Mouse (Mus musculus) stomach, embryonic 14.5 days (tissue): Measurements from ENCODE around the gene Fblim1. TPM values are rescaled to one million over a fixed set of nuclear protein-coding genes. Genes with fewer than 3 reads are reported as not detected.
A peak's percentile ranks its signal among the peaks of the same experiment; 100 is the strongest.

Experiments used
- ATAC-seq: fragments of 200-750 bp; cut with Nextera tagmentation; 2 replicates; pipeline ENCODE4 v1.8.0; 2017; ENCODE audit warnings: low read depth, moderate TSS enrichment; ENCODE audit not compliant: insufficient number of reproducible peaks, insufficient read depth, low FRiP score
- H3K27ac ChIP-seq: fragments of 300-500 bp; sonication (generic); 2 replicates; pipeline ENCODE4 v1.5.1; 2014; ENCODE audit warnings: mild to moderate bottlenecking, low read length, moderate library complexity, mixed read lengths
- H3K27me3 ChIP-seq: fragments of 300-500 bp; sonication (generic); 2 replicates; pipeline ENCODE4 v1.6.1; 2014; ENCODE audit warnings: low read length, control low read depth, mixed read lengths; ENCODE audit not compliant: control insufficient read depth, insufficient read depth
- H3K36me3 ChIP-seq: fragments of 300-500 bp; sonication (generic); 2 replicates; pipeline ENCODE4 v1.6.1; 2014; ENCODE audit warnings: mild to moderate bottlenecking, control low read depth, low read length, moderate library complexity, mixed read lengths; ENCODE audit not compliant: control insufficient read depth, insufficient read depth
- H3K4me1 ChIP-seq: fragments of 300-500 bp; sonication (generic); 2 replicates; pipeline ENCODE4 v1.6.1; 2014; ENCODE audit warnings: low read length, control low read depth, mixed read lengths; ENCODE audit not compliant: control insufficient read depth, insufficient read depth
- H3K4me2 ChIP-seq: fragments of 300-500 bp; sonication (generic); replicated peaks from 2 replicates; pipeline ENCODE4 v1.6.1; 2014; ENCODE audit warnings: low read depth, low read length, control low read depth
- H3K4me3 ChIP-seq: fragments of 300-500 bp; sonication (generic); 2 replicates; pipeline ENCODE4 v1.5.1; 2014; ENCODE audit warnings: low read depth, low read length, control low read depth
- H3K9ac ChIP-seq: fragments of 300-500 bp; sonication (generic); replicated peaks from 2 replicates; pipeline ENCODE4 v1.6.1; 2014; ENCODE audit warnings: low read depth, mild to moderate bottlenecking, control low read depth, low read length, moderate library complexity, mixed read lengths
- H3K9me3 ChIP-seq: fragments of 300-500 bp; sonication (generic); 2 replicates; pipeline ENCODE4 v1.6.1; 2016; ENCODE audit warnings: low read depth, low read length, control low read depth; ENCODE audit not compliant: control insufficient read depth
- WGBS: fragments of 180-500 bp; shearing (Covaris S2); extraction: QIAGEN DNeasy Blood & Tissue Kit; methylation state at CpG from one replicate; pipeline ENCODE4 v1.1.7; 2014; 5-methylcytosine and 5-hydroxymethylcytosine counted together
- polyA plus RNA-seq: library from polyadenylated mRNA; unstranded; fragments of >200 nt; fragmentation: Nextera tagmentation; extraction: Ambion mirVana; gene quantifications from 2 replicates; pipeline ENCODE4 v1.2.1, GENCODE M21; 2014

The Fblim1 gene
- polyA plus RNA-seq, 1 experiment from 2014 or later: 94.9 TPM

DNA sequence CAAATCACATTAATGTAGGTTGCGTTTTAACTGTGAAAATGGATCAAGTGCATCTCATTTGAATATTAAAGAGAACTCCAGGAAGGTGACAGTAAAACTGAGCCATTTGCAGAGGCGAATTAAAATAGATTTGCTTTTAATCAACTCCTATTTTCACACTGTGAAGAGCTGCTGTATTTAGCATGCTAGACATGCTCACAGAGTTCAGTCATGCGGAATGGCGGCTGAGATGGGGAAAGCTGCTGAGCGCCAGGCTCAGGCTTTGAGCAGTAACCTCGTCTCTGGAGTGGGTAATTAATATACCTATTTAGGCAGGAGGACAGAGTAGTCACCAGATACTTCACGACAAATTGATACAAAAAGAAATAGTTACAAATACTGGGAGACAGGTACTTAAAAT is 64.0 kb downstream of the Fblim1 start:
- Histone ChIP-seq H3K9ac (no peak overlapping the region), H3K36me3 (no peaks in the 10 kb centered on the region), H3K4me2 (no peak overlapping the region), H3K9me3 (no peaks in the 10 kb centered on the region), H3K27ac (no peak overlapping the region), H3K4me1 (no peaks in the 10 kb centered on the region), H3K4me3 (no peak overlapping the region), H3K27me3 (no peaks in the 10 kb centered on the region)
- 48% methylated on average over 7 of the region's 7 CpGs for WGBS
- no peak for ATAC-seq

DNA sequence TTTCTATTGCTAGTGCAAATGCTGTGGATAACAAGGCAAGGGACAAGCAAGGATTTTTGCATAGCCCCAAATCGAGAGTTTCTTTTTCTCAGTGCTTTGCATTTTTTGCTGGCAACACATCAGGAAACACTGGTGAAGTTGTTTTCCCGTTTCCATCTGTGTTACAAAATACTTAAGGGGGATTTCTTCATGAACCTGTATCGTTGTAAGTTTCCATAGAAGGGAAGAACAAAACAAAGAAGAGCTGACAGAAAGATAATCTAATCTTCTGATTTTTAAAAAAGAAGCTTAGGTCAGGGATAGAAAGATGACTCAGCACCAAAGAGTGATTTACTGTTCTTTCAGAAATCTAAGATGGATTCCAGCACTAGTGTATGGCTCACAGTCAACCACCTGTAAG is 65.1 kb downstream of the Fblim1 start:
- ATAC-seq: no peak
- no peaks in the 10 kb centered on the region for H3K9me3 ChIP-seq
- peaks cover 2% of the 10 kb centered on the region; the same call in 1 of the 2 replicates for H3K4me1 ChIP-seq
- no peaks in the 10 kb centered on the region for H3K36me3 ChIP-seq
- no peak overlapping the region for H3K9ac ChIP-seq
- no peak overlapping the region for H3K4me3 ChIP-seq
- 68% methylated on average over 3 of the region's 3 CpGs for WGBS
- H3K27me3 ChIP-seq: no peaks in the 10 kb centered on the region
- no peak overlapping the region for H3K4me2 ChIP-seq
- H3K27ac ChIP-seq: no peak overlapping the region

DNA sequence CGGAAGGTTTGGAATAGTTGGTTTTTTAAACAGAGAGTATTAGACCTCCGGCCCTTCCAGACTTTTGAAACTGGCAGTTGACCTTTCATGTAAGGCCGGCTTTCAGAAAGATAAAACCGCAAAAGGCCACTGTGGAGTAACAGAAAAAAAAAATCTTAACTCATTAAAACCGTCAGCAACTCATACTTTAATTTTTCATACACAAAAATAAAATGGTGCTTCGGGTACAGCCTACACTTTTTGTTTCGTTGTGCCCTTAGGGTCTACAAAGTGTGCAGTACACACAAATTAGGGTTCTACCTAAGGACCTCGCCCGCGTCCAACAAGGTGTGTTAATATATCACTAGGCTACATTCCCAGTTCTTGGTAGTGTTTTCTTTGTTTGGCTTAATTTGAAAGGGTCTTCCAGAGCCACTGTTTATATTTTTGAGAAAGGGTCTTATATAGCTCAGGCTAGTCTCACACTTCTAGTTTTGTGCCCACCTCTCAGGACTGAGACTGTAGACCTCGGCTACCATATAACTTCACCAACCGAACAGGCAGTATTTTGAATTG is 66.6 kb downstream of the Fblim1 start:
- Histone ChIP-seq H3K9ac (peak overlapping the region; percentile 60), H3K4me3 (peak overlapping the region; percentile 92), H3K27ac (peak overlapping the region; percentile 99), H3K4me2 (peak overlapping the region; percentile 50), H3K36me3 (no peaks in the 10 kb centered on the region), H3K4me1 (peaks cover 16% of the 10 kb centered on the region; the same call in 1 of the 2 replicates), H3K9me3 (no peaks in the 10 kb centered on the region), H3K27me3 (no peaks in the 10 kb centered on the region)
- no peak for ATAC-seq
- WGBS: 32% methylated on average over 12 of the region's 12 CpGs

DNA sequence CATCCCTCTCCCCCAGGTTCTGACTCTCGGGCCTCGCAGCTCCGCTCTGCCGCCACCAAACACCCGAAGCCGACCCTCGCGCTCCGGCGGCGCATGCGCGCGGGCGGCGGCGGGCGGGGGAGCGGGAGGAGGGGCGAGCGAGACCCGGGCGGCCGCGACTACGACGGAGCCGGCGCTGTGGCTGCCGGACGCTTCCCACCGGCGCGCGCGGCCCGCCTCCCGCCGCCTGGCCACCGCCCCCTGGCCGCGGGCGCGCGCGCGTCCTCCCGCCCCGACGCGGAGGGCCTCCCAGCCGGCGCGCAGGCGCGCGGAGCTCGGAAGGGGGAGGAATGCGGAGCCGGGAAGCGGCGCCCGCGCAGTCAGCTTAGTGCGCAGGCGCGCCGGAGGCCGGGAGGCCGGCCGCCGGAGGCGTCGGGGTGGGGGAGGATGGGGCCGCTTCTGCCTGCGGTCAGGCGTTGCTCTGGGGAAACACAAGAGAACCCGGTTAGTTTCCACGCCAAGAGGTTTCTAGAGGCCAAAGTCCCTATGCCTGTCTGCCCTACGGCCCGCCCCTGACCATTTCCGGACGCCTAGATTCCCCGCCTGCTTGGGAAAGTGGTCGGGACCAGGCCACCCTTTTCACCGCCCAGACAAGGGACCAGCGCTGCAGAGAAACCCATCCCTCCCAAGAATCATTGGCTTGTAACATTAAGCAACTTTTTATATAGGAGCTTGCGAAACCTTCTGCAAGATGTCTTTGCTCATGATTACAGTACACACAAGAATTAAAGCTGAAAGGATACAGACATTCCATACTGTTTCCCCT is 67.3 kb downstream of the Fblim1 start, which contains the start of gene Spen:
Gene Spen (minus strand): TSS at position 190 of the 805 bp plus-strand sequence.
- H3K27ac ChIP-seq: peak within 1 kb of the TSS; percentile 99
- H3K36me3 ChIP-seq: no peaks in the 10 kb centered on the region
- H3K27me3 ChIP-seq: no peaks in the 10 kb centered on the region
- peak; percentile 90 for ATAC-seq
- H3K9me3 ChIP-seq: no peaks in the 10 kb centered on the region
- H3K4me1 ChIP-seq: peaks cover 16% of the 10 kb centered on the region; the same call in 1 of the 2 replicates
- 0% methylated on average over 76 of the region's 88 CpGs for WGBS
- peak within 1 kb of the TSS; percentile 99 for H3K4me2 ChIP-seq
- H3K9ac ChIP-seq: peak within 1 kb of the TSS; percentile 94
- peak within 1 kb of the TSS; percentile 92 for H3K4me3 ChIP-seq

DNA sequence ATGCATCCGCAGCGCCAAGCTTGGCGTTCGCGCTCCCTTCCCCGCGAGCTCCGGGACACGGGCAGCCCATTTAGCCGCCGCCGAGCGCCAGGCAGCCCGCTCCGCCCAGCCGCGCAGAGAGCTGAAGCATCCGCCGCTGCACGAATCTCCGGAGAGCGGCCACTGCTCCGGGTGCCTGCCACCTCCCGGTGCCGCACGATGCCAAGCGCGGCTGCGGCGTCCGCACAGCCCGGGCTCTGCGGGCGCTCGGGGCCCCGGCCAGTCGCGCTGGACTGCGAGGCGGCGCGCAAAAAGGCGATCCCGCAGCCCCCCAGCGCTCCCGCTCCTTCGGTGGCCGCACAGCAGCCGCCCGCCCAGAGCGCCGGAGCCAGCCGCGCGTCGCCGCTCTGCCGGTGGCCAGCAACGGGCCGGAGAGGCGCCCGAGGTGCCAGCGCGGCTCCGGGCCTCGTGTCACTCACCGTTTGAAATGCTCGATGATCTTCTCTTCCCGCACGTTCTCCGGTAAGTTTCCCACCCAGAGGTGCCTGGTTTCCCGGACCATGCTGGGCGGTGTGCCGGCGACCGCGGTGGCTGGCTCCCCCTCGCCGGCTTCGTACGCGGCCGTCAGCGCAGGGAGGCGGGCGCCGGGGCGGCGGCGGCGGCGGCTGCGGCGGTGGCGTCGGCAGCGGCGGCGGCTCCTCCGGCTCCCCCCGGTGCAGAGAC is 68.0 kb downstream of the Fblim1 start:
- Histone ChIP-seq H3K9ac (peak overlapping the region; percentile 94), H3K4me3 (peak overlapping the region; percentile 92), H3K27me3 (no peaks in the 10 kb centered on the region), H3K4me2 (peak overlapping the region; percentile 99), H3K27ac (peak overlapping the region; percentile 96), H3K36me3 (no peaks in the 10 kb centered on the region), H3K9me3 (no peaks in the 10 kb centered on the region), H3K4me1 (peaks cover 18% of the 10 kb centered on the region; the same call in 1 of the 2 replicates)
- under 1% methylated on average over 83 of the region's 101 CpGs for WGBS
- ATAC-seq: peak; percentile 0; the same call in 1 of the 2 replicates

DNA sequence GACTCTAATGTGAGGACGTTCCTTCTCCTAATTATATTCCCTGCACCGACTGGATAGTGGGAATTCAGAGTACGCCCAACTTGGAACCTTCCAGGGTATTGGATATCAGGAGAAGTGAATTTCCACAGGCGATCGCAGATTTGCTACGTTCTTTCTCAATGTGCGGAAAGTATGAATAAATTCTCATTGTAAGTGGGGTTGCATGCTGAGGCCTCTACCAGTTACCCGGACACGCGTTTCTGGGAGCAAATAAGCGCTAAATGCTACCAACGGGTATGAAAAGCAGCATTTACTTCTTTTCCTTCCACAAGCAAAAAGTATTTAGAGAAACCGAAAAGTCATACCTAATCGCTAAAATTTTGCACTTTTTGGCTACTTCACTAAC is 68.7 kb downstream of the Fblim1 start:
- no peak for ATAC-seq
- Histone ChIP-seq H3K9ac (peak overlapping the region; percentile 94), H3K36me3 (no peaks in the 10 kb centered on the region), H3K4me3 (peak overlapping the region; percentile 92), H3K4me1 (peaks cover 22% of the 10 kb centered on the region; the same call in 1 of the 2 replicates), H3K4me2 (peak overlapping the region; percentile 99), H3K9me3 (no peaks in the 10 kb centered on the region), H3K27ac (peak overlapping the region; percentile 96), H3K27me3 (no peaks in the 10 kb centered on the region)
- 0% methylated on average over 14 of the region's 14 CpGs for WGBS

DNA sequence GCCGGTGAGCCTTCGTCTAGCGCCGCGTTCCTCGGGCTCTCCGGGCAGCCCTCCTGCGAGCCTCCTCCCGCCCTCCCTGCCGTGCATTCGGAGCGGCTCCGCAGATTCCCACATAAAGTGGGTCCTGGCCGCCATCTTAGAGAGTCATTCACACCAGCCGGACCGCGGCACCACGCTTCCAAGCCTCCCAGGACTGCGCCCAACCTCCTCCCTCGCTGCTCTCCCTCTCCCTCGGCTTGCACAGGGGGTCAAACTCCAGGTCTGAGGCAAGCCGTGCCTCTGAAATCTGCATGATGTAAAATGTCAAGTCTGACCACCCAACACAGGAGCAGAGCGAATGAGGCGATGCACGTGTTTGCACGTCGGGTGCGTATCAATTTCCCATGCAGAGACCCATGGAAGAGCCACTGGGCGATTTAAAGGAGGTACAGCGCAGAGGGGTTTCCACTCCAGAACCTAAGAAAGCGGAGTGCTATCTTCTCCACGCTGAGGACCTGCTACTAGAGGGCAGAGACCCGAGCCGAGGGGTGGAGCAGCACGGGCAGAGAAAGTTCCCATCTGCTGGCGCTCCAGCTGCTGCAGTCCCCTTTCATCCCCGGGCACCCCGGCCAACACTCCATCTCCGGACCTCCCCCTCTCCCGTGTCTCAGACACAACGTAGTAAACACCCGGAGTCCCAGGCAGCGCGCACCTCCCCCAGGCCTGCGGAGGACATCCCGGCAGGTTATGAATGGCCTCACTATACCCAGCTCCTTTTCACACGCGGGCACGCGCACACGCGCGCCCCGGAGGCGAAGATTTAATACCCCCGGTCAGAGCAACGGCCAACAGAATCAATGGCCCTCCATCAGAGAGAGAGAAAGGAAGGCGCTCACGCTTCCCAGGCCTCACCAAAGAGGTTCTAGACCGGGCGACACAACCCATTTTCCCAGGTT is 69.3 kb downstream of the Fblim1 start:
- peak overlapping the region; percentile 96 for H3K27ac ChIP-seq
- peak overlapping the region; percentile 92 for H3K4me3 ChIP-seq
- peak overlapping the region; percentile 99 for H3K4me2 ChIP-seq
- no peaks in the 10 kb centered on the region for H3K36me3 ChIP-seq
- H3K9ac ChIP-seq: peak overlapping the region; percentile 94
- H3K4me1 ChIP-seq: peaks cover 22% of the 10 kb centered on the region; the same call in 1 of the 2 replicates
- H3K27me3 ChIP-seq: no peaks in the 10 kb centered on the region
- WGBS: under 1% methylated on average over 61 of the region's 61 CpGs
- no peaks in the 10 kb centered on the region for H3K9me3 ChIP-seq
- ATAC-seq: peak; percentile 38
